Mouse (Mus musculus): ENCODE measurements around the gene Ndufv2.

The Ndufv2 gene

DNA sequence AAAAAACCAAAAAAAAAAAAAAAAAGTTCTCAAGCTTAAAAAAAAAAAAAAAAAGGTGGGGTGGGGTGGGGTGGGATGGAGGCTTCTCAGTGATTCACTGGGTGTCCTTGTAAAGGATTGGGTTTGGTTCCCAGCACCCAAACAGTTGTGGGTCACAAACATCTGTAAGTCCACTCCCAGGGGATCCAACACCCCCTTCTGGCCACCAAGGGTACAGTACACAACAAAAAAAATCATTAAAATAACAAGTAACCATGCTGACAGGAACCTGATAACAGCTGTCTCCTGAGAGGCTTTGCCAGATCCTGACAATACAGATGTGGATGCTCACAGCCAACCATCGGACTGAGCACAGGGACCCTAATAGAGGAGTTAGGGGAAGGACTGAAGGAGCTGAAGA is 16.9 kb downstream of the Ndufv2 start:
- WGBS = 78% methylated on average over 1 of the region's 1 CpGs

- under 1% methylated on average over 23 of the region's 23 CpGs for WGBS
Measured at GRCm38 (mm10) chr17:66077437-66077850, 23.9 kb downstream of the Ndufv2 start.

GRCm38 (mm10) chr17:66076934-66077333 is 24.4 kb downstream of the Ndufv2 start, which contains the start of gene Ankrd12:
Ankrd12 (minus strand) TSS chr17:66077089.
- 1% methylated on average over 53 of the region's 53 CpGs for WGBS

DNA sequence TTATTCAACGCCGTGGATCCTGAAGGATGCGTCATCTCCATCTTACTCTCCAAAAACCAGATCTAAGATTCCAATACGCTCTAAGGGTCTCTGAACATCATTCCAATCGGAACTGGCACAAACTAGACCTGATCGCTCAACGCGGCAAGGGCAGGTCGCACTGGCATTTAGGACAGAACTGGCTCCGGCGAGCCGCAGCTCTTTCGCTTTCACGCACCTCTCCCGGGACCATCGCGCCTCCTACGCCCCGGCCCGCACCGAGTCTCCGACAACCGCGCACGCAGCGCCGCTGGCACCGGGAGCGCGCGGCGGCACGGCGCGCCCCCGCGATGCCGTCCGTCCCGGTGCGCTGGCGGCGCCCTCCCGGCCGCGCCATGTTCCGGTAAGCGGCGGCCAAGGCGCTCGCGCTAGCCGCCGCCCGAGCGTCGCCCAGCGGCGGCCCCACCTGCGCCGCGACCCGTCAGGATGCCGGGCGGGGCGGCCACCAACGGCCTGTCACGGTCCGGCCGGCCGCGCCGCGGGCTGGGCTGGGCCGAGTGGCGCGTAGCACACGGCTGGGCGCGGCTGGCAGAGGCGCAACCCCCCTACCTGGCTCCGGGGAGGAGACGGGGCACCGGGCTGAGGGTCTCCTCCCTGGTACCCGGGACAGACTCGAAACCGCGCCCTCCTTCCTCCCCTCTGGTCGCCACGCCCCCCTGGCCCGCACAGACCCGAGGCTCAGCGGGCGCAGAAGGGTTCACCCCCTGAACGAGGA is 25.0 kb downstream of the Ndufv2 start:
- WGBS = under 1% methylated on average over 92 of the region's 95 CpGs

GRCm38 (mm10) chr17:66075827-66076173 is 25.6 kb downstream of the Ndufv2 start:
- WGBS = 2% methylated on average over 12 of the region's 12 CpGs

GRCm38 (mm10) chr17:66073971-66074370 is 27.4 kb downstream of the Ndufv2 start:
- 68% methylated on average over 7 of the region's 7 CpGs for WGBS

DNA sequence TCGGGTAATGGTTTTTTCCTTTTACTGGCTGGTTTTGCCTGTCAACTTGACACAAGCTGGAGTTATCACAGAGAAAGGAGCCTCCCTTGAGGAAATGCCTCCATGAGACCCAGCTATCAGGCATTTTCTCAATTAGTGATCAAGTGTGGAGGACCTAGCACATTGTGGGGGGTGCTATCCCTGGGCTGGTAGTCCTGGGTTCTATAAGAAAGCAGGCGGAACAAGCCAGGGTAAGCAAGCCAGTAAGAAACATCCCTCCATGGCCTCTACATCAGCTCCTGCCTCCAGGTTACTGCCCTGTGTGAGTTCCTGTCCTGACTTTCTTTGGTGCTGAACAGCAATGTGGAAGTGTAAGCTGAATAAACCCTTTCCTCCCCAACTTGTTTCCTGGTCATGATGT is 32.3 kb downstream of the Ndufv2 start:
- 98% methylated on average over 2 of the region's 2 CpGs for WGBS

GRCm38 (mm10) chr17:66065115-66065514 is 36.2 kb downstream of the Ndufv2 start:
- WGBS = 82% methylated on average over 4 of the region's 4 CpGs

- WGBS = 49% methylated on average over 8 of the region's 8 CpGs
Measured at GRCm38 (mm10) chr17:66061241-66061938, 40.0 kb downstream of the Ndufv2 start.

GRCm38 (mm10) chr17:66058160-66058559 is 43.2 kb downstream of the Ndufv2 start:
- 85% methylated on average over 4 of the region's 4 CpGs for WGBS

DNA sequence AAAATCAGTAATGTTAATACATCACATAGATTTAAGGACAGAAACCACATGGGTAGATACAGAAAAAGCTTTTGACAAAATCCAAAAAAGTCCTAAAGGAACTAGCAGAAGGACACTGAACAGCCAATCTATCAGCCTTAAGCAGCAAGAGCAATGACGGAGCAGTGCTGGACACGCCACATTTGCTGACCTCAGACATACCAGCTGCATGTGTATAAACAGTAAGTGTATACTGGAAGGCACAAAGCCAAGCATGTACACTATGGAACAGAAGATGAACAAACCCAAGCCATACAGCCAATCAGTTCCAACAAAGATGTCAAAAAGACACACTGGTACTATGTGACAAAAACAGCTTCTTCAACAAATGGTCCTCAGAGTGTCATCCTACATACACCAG is 44.2 kb downstream of the Ndufv2 start:
- WGBS = 88% methylated on average over 2 of the region's 2 CpGs

- WGBS = 56% methylated on average over 4 of the region's 4 CpGs
Measured at GRCm38 (mm10) chr17:66053349-66053748, 48.0 kb downstream of the Ndufv2 start.

GRCm38 (mm10) chr17:66048795-66049194 is 52.6 kb downstream of the Ndufv2 start:
- 85% methylated on average over 4 of the region's 4 CpGs for WGBS

DNA sequence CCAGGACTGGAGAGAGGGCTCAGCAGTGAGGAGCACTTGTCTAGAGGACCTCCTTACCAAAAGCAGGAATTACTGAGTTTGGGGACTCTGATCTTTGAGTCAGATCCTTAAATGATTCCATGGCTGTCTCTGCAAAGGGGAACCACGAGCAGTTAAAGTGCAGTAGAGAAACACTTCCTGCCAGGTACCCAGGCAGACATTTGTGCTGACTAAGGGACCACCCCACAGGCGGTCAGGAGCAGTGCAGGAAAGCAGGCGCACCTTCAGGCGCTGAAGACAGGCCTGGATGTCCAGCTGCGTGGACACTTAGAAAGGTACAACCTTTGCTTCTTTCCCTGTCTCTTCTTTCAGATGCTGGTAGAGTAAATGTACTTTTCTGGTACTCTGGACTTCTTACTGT is 53.2 kb downstream of the Ndufv2 start:
- WGBS = 82% methylated on average over 5 of the region's 5 CpGs

DNA sequence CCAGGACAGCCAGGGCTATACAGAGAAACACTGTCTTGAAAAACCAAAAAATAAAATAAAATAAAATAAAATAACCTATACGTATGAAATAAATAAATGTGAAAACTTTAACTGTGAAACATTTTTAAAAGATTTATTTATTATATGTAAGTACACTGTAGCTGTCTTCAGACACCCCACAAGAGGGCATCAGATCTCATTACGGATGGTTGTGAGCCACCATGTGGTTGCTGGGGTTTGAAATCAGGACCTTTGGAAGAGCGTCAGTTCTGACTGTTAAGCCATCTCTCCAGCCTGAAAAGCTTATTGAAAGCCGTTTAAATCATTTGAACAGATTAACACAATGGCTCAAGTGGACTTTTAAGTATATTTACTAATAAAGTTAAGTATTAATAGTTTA is 57.7 kb downstream of the Ndufv2 start:
- 88% methylated on average over 4 of the region's 4 CpGs for WGBS

DNA sequence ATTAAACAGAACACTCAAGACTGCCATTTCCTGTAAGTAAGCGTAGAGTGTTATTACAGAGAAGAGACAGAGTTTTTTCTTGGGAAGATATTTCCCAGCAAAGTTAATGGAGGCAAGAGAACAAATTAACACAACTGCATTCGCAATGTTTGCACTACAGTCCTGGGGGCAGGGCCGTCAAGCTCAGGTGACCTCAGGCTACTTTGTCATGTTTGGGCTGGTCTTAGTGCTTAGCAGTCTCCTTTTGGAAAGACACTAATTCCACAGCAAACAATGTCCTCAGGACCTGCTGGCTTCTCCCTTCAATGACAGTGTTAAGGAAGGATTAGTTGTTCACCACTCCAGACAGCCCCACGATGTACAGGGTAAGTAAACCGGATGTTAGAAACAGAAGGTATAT is 60.3 kb downstream of the Ndufv2 start:
- 92% methylated on average over 5 of the region's 5 CpGs for WGBS

DNA sequence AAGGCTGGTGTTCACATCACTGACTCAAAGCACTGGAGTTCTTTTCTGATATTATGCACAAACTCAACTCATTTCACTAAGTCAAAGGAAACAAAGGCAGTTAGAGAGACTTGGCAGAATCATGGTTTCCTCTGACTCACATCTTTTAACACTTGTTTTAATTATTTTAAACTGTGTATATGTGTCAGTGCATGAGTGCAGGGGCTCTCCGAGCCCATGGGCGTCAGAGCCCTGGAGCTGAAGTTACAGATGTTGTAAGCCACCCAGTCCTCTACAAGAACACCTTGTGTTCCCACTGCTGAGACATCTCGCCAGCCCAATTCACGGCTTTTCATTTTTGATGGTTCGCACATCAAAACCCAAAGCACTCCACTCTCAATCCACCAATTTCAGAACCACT is 68.1 kb downstream of the Ndufv2 start:
- WGBS = 49% methylated on average over 5 of the region's 5 CpGs

- 67% methylated on average over 5 of the region's 5 CpGs for WGBS
Measured at GRCm38 (mm10) chr17:66031991-66032390, 69.4 kb downstream of the Ndufv2 start.

All from cerebral cortex, adult 2 months (tissue).